Mouse (Mus musculus): ENCODE data around the gene Rab4b. TPM values are rescaled to one million over a fixed set of nuclear protein-coding genes. Genes with fewer than 3 reads are reported as not detected.

Gene Rab4b
- polyA plus RNA-seq, 1 experiment, result 46.6 TPM

DNA sequence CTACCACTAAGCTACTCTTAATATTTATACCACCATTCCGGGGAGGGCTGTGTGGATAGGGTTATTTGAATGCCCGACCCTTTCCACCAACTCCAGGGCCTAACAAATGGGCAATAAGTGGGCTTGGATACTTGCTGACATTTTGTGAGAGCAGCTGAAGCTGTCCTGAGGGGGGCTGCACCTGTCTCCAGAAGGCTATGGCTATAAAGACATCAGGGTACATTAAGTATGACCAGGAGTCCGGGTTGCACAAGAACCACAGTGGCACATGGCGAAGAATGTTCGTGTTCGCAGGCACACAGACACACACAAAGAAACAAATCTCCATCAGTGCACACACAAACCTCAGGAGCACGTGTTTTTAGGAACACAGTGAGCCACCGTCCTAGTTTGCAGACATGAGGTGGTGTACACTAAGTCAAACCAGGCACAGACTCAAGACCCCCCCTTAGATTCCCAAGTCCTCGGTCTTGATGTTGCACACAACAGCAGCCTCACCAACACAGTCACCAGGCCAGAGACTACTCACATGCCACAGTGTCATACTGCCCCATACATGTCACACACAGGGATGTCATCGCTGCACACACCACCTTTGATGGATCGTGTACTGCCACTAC lies 11.1 kb downstream of the Rab4b start:
- H3K4me3 ChIP-seq (ENCODE audit: insufficient read depth, poor library complexity, severe bottlenecking), result no peak overlapping the region
- TF ChIP-seq MYOD1 (IDR thresholded peaks at IDR 0.05; ENCODE audit: control insufficient read depth, insufficient read length, low read depth) (no peak), CTCF (IDR thresholded peaks at IDR 0.05; ENCODE audit: control insufficient read depth, insufficient read depth, insufficient read length) (no peak), MYOG (IDR thresholded peaks at IDR 0.05; ENCODE audit: control insufficient read depth, extremely low read depth, insufficient read length) (no peak), USF1 (IDR thresholded peaks at IDR 0.05; ENCODE audit: low read depth) (no peak), CEBPB (IDR thresholded peaks at IDR 0.05; ENCODE audit: low read depth) (no peak), MAX (IDR thresholded peaks at IDR 0.05) (no peak), FOSL1 (IDR thresholded peaks at IDR 0.05; ENCODE audit: insufficient read depth, low read length, poor library complexity, severe bottlenecking) (no peak)
- H3ac ChIP-seq (ENCODE audit: control insufficient read depth, insufficient read length, low read depth), result no peak overlapping the region
- H3K79me2 ChIP-seq (ENCODE audit: control insufficient read depth, insufficient read depth), result peaks cover 36% of the 10 kb centered on the region
- H3K27me3 ChIP-seq (ENCODE audit: control insufficient read depth, insufficient read depth, insufficient read length), result no peaks in the 10 kb centered on the region
- peaks cover 6% of the 10 kb centered on the region for H3K79me3 ChIP-seq (ENCODE audit: low read depth)
- H3K36me3 ChIP-seq (ENCODE audit: control insufficient read depth, insufficient read depth), result no peaks in the 10 kb centered on the region

DNA sequence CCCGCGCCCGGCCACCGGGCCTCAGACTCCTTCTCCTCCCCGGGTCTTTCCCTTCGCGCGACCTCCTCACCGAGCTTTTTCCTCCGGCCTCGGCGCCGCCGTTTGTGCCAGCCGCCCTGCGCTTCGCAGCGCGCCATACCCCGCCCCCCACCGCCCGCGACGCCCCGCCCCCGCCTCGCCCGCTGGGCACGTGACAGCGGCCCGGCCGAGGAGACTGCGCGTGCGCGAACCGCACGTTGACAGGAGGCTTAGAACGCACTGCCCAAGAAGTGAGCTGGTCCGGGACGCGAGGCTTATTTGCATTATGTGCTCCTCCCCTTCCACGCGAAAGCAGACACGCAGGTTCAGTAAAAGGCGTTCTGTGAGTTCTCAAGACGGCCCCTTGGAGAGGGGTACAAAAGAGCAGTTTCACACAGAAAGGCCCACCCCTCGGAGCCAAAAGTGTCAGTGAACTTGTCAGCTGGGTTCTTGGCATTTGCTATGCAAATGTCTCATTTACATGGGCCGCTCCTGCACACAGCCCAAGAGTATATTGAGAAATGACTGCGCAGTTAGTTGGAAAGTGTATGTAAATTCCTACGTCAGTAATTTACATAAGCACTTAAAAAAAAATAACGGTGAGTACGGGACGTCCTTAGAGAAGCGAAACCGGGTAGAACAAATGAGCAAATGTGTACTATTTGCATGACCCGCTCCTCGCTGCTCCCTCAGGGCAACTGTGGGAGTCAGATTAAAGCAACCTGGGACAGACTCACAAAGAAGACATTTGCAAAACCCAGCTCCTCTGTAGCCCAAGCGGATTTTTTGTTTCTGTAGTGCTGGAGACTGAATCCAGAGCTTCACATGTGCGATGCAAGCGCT lies 11.9 kb downstream of the Rab4b start, which contains the start of gene Egln2:
TSS of gene Egln2 (minus strand) at position 189 of the 861 bp plus-strand sequence.
- Histone ChIP-seq H3K79me3 (ENCODE audit: low read depth) (peaks cover 6% of the 10 kb centered on the region), H3ac (ENCODE audit: control insufficient read depth, insufficient read length, low read depth) (peak within 1 kb of the TSS; percentile 90), H3K79me2 (ENCODE audit: control insufficient read depth, insufficient read depth) (peaks cover 39% of the 10 kb centered on the region), H3K36me3 (ENCODE audit: control insufficient read depth, insufficient read depth) (no peaks in the 10 kb centered on the region), H3K4me3 (ENCODE audit: insufficient read depth, poor library complexity, severe bottlenecking) (peak within 1 kb of the TSS; percentile 69), H3K27me3 (ENCODE audit: control insufficient read depth, insufficient read depth, insufficient read length) (no peaks in the 10 kb centered on the region)
- TF ChIP-seq USF1 (IDR thresholded peaks at IDR 0.05; ENCODE audit: low read depth) (peak; percentile 84), CEBPB (IDR thresholded peaks at IDR 0.05; ENCODE audit: low read depth) (no peak), MYOG (IDR thresholded peaks at IDR 0.05; ENCODE audit: control insufficient read depth, extremely low read depth, insufficient read length) (no peak), MAX (IDR thresholded peaks at IDR 0.05) (no peak)

DNA sequence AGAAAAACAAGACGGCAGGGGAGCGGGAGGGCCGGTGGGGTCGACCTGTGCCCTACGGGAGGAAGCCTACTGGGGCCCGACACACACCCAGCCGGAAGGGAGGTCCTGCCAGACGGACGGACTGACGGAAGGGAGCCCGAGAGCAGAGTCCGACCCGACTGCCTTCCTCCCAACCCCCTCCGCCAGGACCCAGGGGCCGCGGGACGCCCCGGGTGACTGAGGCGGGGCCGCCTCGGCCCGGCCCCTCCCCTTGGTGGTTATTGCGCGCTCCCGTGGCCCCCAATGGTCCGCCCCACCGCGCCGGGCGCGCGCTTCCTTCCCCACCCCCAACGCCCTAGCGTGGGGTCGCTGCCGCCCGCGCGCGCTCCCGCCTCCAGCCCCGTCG lies 12.5 kb downstream of the Rab4b start:
- TF ChIP-seq FOSL1 (IDR thresholded peaks at IDR 0.05; ENCODE audit: insufficient read depth, low read length, poor library complexity, severe bottlenecking), result no peak
- no peak for TF ChIP-seq USF1 (IDR thresholded peaks at IDR 0.05; ENCODE audit: low read depth)
- TF ChIP-seq CEBPB (IDR thresholded peaks at IDR 0.05; ENCODE audit: low read depth), result no peak
- TF ChIP-seq MYOD1 (IDR thresholded peaks at IDR 0.05; ENCODE audit: control insufficient read depth, insufficient read length, low read depth), result no peak
- no peak for TF ChIP-seq MYOG (IDR thresholded peaks at IDR 0.05; ENCODE audit: control insufficient read depth, extremely low read depth, insufficient read length)
- no peak for TF ChIP-seq CTCF (IDR thresholded peaks at IDR 0.05; ENCODE audit: control insufficient read depth, insufficient read depth, insufficient read length)
- no peak for TF ChIP-seq MAX (IDR thresholded peaks at IDR 0.05)

DNA sequence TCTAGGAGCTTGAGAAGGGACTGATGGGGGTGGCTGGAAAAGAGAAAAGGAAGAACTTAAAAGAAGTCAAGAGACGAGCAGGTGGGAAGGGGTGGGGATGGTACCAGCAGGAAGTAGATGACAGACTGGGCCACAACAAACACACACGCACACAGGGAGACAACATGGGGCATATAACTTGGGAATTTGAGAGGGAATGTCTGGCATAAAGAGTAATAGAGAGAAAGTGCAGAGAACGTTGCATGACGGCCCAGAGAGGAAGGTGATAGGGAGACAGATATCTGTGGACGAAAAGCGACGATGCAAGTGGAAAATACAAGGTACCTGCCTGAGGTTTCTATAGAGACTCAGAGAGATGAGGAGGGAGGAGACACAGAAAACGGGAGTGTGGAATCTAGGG lies 13.0 kb downstream of the Rab4b start:
- peak overlapping the region; percentile 69 for H3K4me3 ChIP-seq (ENCODE audit: insufficient read depth, poor library complexity, severe bottlenecking)
- peaks cover 7% of the 10 kb centered on the region for H3K79me3 ChIP-seq (ENCODE audit: low read depth)
- no peak for TF ChIP-seq CTCF (IDR thresholded peaks at IDR 0.05; ENCODE audit: control insufficient read depth, insufficient read depth, insufficient read length)
- no peak for TF ChIP-seq MYOG (IDR thresholded peaks at IDR 0.05; ENCODE audit: control insufficient read depth, extremely low read depth, insufficient read length)
- TF ChIP-seq FOSL1 (IDR thresholded peaks at IDR 0.05; ENCODE audit: insufficient read depth, low read length, poor library complexity, severe bottlenecking), result no peak
- TF ChIP-seq MAX (IDR thresholded peaks at IDR 0.05), result no peak
- no peak for TF ChIP-seq MYOD1 (IDR thresholded peaks at IDR 0.05; ENCODE audit: control insufficient read depth, insufficient read length, low read depth)
- TF ChIP-seq USF1 (IDR thresholded peaks at IDR 0.05; ENCODE audit: low read depth), result no peak
- TF ChIP-seq CEBPB (IDR thresholded peaks at IDR 0.05; ENCODE audit: low read depth), result no peak
- peaks cover 49% of the 10 kb centered on the region for H3K79me2 ChIP-seq (ENCODE audit: control insufficient read depth, insufficient read depth)
- H3ac ChIP-seq (ENCODE audit: control insufficient read depth, insufficient read length, low read depth), result peak overlapping the region; percentile 90
- H3K36me3 ChIP-seq (ENCODE audit: control insufficient read depth, insufficient read depth), result no peaks in the 10 kb centered on the region
- H3K27me3 ChIP-seq (ENCODE audit: control insufficient read depth, insufficient read depth, insufficient read length), result no peaks in the 10 kb centered on the region

More for the DNA sequence above, 12.5 kb downstream of the Rab4b start:
- Histone ChIP-seq H3K79me2 (ENCODE audit: control insufficient read depth, insufficient read depth) (peaks cover 44% of the 10 kb centered on the region), H3K4me3 (ENCODE audit: insufficient read depth, poor library complexity, severe bottlenecking) (peak overlapping the region; percentile 69), H3ac (ENCODE audit: control insufficient read depth, insufficient read length, low read depth) (peak overlapping the region; percentile 90), H3K79me3 (ENCODE audit: low read depth) (peaks cover 6% of the 10 kb centered on the region), H3K27me3 (ENCODE audit: control insufficient read depth, insufficient read depth, insufficient read length) (no peaks in the 10 kb centered on the region), H3K36me3 (ENCODE audit: control insufficient read depth, insufficient read depth) (no peaks in the 10 kb centered on the region)

DNA sequence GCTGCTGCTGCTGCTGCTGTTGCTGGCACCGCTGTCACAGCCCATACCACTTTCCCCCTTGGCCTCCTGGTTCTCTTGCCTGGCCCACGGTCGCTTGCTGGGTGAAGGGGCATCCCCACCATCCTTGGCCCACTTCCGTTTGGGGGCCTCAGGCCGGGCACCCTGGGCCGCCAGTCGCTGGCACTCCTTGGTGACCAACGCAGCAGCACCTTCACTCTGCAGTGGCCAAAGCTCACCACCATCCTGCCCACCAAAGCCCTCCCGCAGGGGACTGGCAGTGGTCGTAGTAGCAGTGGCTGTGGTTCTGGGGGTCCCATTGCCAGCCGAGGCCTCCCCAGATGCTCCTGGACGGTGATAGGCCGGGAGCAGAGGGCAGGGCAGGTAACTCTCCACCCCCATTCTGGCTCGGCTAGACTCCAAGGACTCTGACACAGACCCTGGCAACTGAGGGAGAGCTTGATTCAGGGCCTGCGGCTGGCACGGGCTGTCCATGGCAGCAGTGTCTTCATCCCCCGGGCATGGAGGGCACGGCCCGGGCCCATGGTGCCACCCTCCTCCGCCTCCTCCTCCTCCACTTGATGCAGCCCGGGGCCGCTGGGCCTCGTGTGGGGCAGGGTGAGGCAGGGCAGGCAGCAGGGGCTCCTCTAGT lies 13.6 kb downstream of the Rab4b start:
- TF ChIP-seq MYOG (IDR thresholded peaks at IDR 0.05; ENCODE audit: control insufficient read depth, extremely low read depth, insufficient read length), result no peak
- TF ChIP-seq USF1 (IDR thresholded peaks at IDR 0.05; ENCODE audit: low read depth), result no peak
- no peak for TF ChIP-seq CEBPB (IDR thresholded peaks at IDR 0.05; ENCODE audit: low read depth)
- TF ChIP-seq MYOD1 (IDR thresholded peaks at IDR 0.05; ENCODE audit: control insufficient read depth, insufficient read length, low read depth), result no peak
- TF ChIP-seq CTCF (IDR thresholded peaks at IDR 0.05; ENCODE audit: control insufficient read depth, insufficient read depth, insufficient read length), result no peak
- no peak for TF ChIP-seq FOSL1 (IDR thresholded peaks at IDR 0.05; ENCODE audit: insufficient read depth, low read length, poor library complexity, severe bottlenecking)
- no peak for TF ChIP-seq MAX (IDR thresholded peaks at IDR 0.05)
- Histone ChIP-seq H3K27me3 (ENCODE audit: control insufficient read depth, insufficient read depth, insufficient read length) (no peaks in the 10 kb centered on the region), H3K79me2 (ENCODE audit: control insufficient read depth, insufficient read depth) (peaks cover 55% of the 10 kb centered on the region), H3K4me3 (ENCODE audit: insufficient read depth, poor library complexity, severe bottlenecking) (peak overlapping the region; percentile 69), H3K36me3 (ENCODE audit: control insufficient read depth, insufficient read depth) (no peaks in the 10 kb centered on the region), H3K79me3 (ENCODE audit: low read depth) (peaks cover 7% of the 10 kb centered on the region), H3ac (ENCODE audit: control insufficient read depth, insufficient read length, low read depth) (peak overlapping the region; percentile 90)
